Comparison of ENCODE assay signal across 25 mouse cellular contexts in the genomic region with DNA sequence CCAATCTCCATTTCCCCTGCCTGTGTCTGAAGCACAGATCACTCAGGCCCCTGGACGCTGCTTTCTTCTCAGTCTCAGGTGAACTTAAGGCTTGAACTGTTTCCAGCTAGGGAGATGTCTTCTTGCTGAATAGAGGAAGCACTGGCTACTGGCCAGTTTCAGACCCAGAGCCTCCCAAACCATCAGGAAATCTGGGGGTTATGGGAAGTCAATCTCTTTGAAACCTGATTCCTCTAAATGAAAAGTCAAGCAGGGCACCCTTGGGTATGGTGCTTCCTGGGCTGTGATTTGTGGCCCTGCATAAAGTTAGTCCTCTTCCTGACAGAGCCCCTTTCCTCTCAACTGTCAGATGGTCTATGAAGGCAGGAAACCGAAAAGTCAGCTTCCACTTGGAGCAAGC.
A peak's percentile ranks its signal among the peaks of the same experiment; 100 is the strongest.
DNase-seq lines count a peak whose midpoint lies in the region; ATAC-seq and TF ChIP-seq lines count a peak whose summit lies in the region.
"Had no signal": no experiment of that assay in that cellular context is flagged by ENCODE, and none has a peak within 500 bp of the region (broad histone marks: within the 10 kb centered on the region; RNA-seq: fewer than 3 reads in every experiment).

No protein-coding gene starts in this region.

- no peaks in the 10 kb centered on the region for H3K9me3 ChIP-seq in lung, embryonic 14.5 days (ENCODE audit: low read depth, low read length)
- H3K9me3 ChIP-seq in hindbrain, embryonic 12.5 days (replicated peaks): no peaks in the 10 kb centered on the region
- H3K9me3 ChIP-seq: embryonic facial prominence, embryonic 15.5 days; hindbrain, embryonic 13.5 days; midbrain, embryonic 13.5 days; neural tube, embryonic 13.5 days had no signal

- no peak overlapping the region for H3K4me2 ChIP-seq in lung, embryonic 14.5 days
- H3K4me2 ChIP-seq in hindbrain, embryonic 12.5 days (replicated peaks): no peak overlapping the region
- H3K4me2 ChIP-seq: embryonic facial prominence, embryonic 15.5 days; heart, embryonic 11.5 days; hindbrain, embryonic 13.5 days; liver, embryonic 11.5 days; midbrain, embryonic 13.5 days; neural tube, embryonic 13.5 days had no signal

- 37% methylated on average over 2 of the region's 2 CpGs for WGBS in lung, embryonic 14.5 days
- 71% methylated on average over 2 of the region's 2 CpGs for WGBS in kidney, adult 2 months
- 75% methylated on average over 2 of the region's 2 CpGs for WGBS in hindbrain, embryonic 12.5 days

- ATAC-seq in lung, embryonic 14.5 days (ENCODE audit: insufficient read depth): no peak
- peak; percentile 11; the same call in 1 of the 2 replicates for ATAC-seq in megakaryocyte, adult 5-6 weeks (ENCODE audit: poor library complexity, severe bottlenecking)
- ATAC-seq in hindbrain, embryonic 12.5 days (ENCODE audit: low FRiP score): no peak
- ATAC-seq: forebrain, embryonic 16.5 days; inflammation-experienced regulatory T-cells, adult 6 months; midbrain, embryonic 13.5 days had no signal

- H3K36me3 ChIP-seq in lung, embryonic 14.5 days (ENCODE audit: insufficient read depth): no peaks in the 10 kb centered on the region
- no peaks in the 10 kb centered on the region for H3K36me3 ChIP-seq in kidney, adult 2 months (ENCODE audit: control insufficient read depth, insufficient read depth, low read length)
- no peaks in the 10 kb centered on the region for H3K36me3 ChIP-seq in hindbrain, embryonic 12.5 days
- H3K36me3 ChIP-seq: embryonic facial prominence, embryonic 15.5 days; hindbrain, embryonic 13.5 days; midbrain, embryonic 13.5 days; neural tube, embryonic 13.5 days had no signal

- no peak overlapping the region for H3K4me3 ChIP-seq in lung, embryonic 14.5 days (ENCODE audit: low read depth, low read length)
- no peak overlapping the region for H3K4me3 ChIP-seq in kidney, adult 2 months (ENCODE audit: insufficient read depth, low read depth, low read length)
- H3K4me3 ChIP-seq in left cerebral cortex, adult 2 months: no peak overlapping the region
- no peak overlapping the region for H3K4me3 ChIP-seq in hindbrain, embryonic 12.5 days
- H3K4me3 ChIP-seq: embryonic facial prominence, embryonic 15.5 days; hindbrain, embryonic 13.5 days; layer of hippocampus, adult 2 months; midbrain, embryonic 13.5 days; neural tube, embryonic 13.5 days had no signal

- intact Hi-C loops in left cerebral cortex, adult 2 months (cut with DNase I): no loop called here

- H3K27ac ChIP-seq in lung, embryonic 14.5 days (ENCODE audit: low read depth): no peak overlapping the region
- H3K27ac ChIP-seq in kidney, adult 2 months (ENCODE audit: insufficient read depth, low read depth, low read length): no peak overlapping the region
- no peak overlapping the region for H3K27ac ChIP-seq in left cerebral cortex, adult 2 months
- H3K27ac ChIP-seq in hindbrain, embryonic 12.5 days: no peak overlapping the region
- H3K27ac ChIP-seq: embryonic facial prominence, embryonic 15.5 days; hindbrain, embryonic 13.5 days; layer of hippocampus, adult 2 months; midbrain, embryonic 13.5 days; neural tube, embryonic 13.5 days had no signal

- peak; percentile 13 for DNase-seq in lung, embryonic 14.5 days
- DNase-seq in lung, postnatal 10 days: no peak
- DNase-seq in kidney, adult 2 months: peak; percentile 84
- peak; percentile 66 for DNase-seq in kidney, postnatal 10 days
- no peak for DNase-seq in urinary bladder, postnatal 14 days (ENCODE audit: low spot score)
- no peak for DNase-seq in left cerebral cortex, adult 2 months (ENCODE audit: extremely low spot score in 1 of 2, low spot score in 2 of 2)
- DNase-seq: cerebellum, adult 18-20 months; gastrocnemius, postnatal 36 days; heart, postnatal 14 days; left cerebral cortex, postnatal 4 days; lung, adult 18-20 months; lung, postnatal 4 days; spleen, adult 18-20 months; thymus, postnatal 36 days had no signal

- H3K27me3 ChIP-seq in lung, embryonic 14.5 days (ENCODE audit: insufficient read depth, low read length): 0 out of 2 replicates have a peak, but pooled peaks cover 4% of the 10 kb centered on the region
- no peaks in the 10 kb centered on the region for H3K27me3 ChIP-seq in kidney, adult 2 months (replicated peaks; ENCODE audit: control insufficient read depth, insufficient read depth, low read length)
- no peaks in the 10 kb centered on the region for H3K27me3 ChIP-seq in hindbrain, embryonic 12.5 days
- H3K27me3 ChIP-seq: embryonic facial prominence, embryonic 15.5 days; hindbrain, embryonic 13.5 days; midbrain, embryonic 13.5 days; neural tube, embryonic 13.5 days had no signal

- no peak for TF ChIP-seq POLR2A in kidney, adult 2 months (IDR thresholded peaks at IDR 0.05; ENCODE audit: low read depth, low read length)

- 0 out of 2 replicates have a peak, but pooled peaks cover 3% of the 10 kb centered on the region for H3K4me1 ChIP-seq in lung, embryonic 14.5 days (ENCODE audit: insufficient read depth)
- H3K4me1 ChIP-seq in kidney, adult 2 months (ENCODE audit: control insufficient read depth, insufficient read depth, low read length): 0 out of 2 replicates have a peak, but pooled peaks cover 10% of the 10 kb centered on the region
- 0 out of 2 replicates have a peak, but pooled peaks cover 10% of the 10 kb centered on the region for H3K4me1 ChIP-seq in hindbrain, embryonic 12.5 days
- H3K4me1 ChIP-seq: hindbrain, embryonic 13.5 days had no signal

- TF ChIP-seq CTCF in lung, embryonic 14.5 days (IDR thresholded peaks at IDR 0.05; ENCODE audit: low read depth): no peak
- TF ChIP-seq CTCF in kidney, adult 2 months (conservative IDR thresholded peaks at IDR 0.05; ENCODE audit: insufficient read depth, insufficient read length, low read depth, low read length): no peak
- no peak for TF ChIP-seq CTCF in left cerebral cortex, adult 2 months (IDR thresholded peaks at IDR 0.05)

- no peak overlapping the region for H3K9ac ChIP-seq in lung, embryonic 14.5 days
- H3K9ac ChIP-seq in hindbrain, embryonic 12.5 days: no peak overlapping the region
- H3K9ac ChIP-seq: embryonic facial prominence, embryonic 15.5 days; hindbrain, embryonic 13.5 days; midbrain, embryonic 13.5 days; neural tube, embryonic 13.5 days had no signal

Comparison
In these comparisons a context has a peak if more than half of its experiments do, and no peak if none do; other contexts are left out.
1. DNase-seq: peak in lung, embryonic 14.5 days (single experiment), kidney, adult 2 months (single experiment) and kidney, postnatal 10 days (single experiment); none in lung, postnatal 10 days (single experiment), urinary bladder, postnatal 14 days (single experiment) and left cerebral cortex, adult 2 months (0 of 2).